Mouse (Mus musculus) kidney, embryonic 14.5 days (tissue): ENCODE data around the gene Eif3m. TPM values are rescaled to one million over a fixed set of nuclear protein-coding genes. Genes with fewer than 3 reads are reported as not detected.

ENCODE experiments used
- ATAC-seq: fragments of 200-750 bp; cut with Nextera tagmentation; 2 replicates; pipeline ENCODE4 v1.8.0; 2017; ENCODE audit warnings: moderate number of reproducible peaks, mild to moderate bottlenecking, moderate TSS enrichment, moderate library complexity; ENCODE audit not compliant: low FRiP score, low TSS enrichment
- H3K27ac ChIP-seq: fragments of 300-500 bp; sonication (generic); 2 replicates; pipeline ENCODE4 v1.5.1; 2014; ENCODE audit warnings: low read depth, mild to moderate bottlenecking, low read length, moderate library complexity, mixed read lengths
- H3K27me3 ChIP-seq: fragments of 300-500 bp; sonication (generic); 2 replicates; pipeline ENCODE4 v1.6.1; 2014; ENCODE audit warnings: mild to moderate bottlenecking, low read length; ENCODE audit not compliant: control insufficient read depth, insufficient read depth
- H3K36me3 ChIP-seq: fragments of 300-500 bp; sonication (generic); 2 replicates; pipeline ENCODE4 v1.6.1; 2014; ENCODE audit warnings: low read length, mixed read lengths; ENCODE audit not compliant: control insufficient read depth, insufficient read depth
- H3K4me1 ChIP-seq: fragments of 300-500 bp; sonication (generic); 2 replicates; pipeline ENCODE4 v1.6.1; 2014; ENCODE audit warnings: low read length, mixed read lengths; ENCODE audit not compliant: control insufficient read depth, insufficient read depth
- H3K4me2 ChIP-seq: fragments of 300-500 bp; sonication (generic); replicated peaks from 2 replicates; pipeline ENCODE4 v1.6.1; 2014; ENCODE audit warnings: low read depth, mild to moderate bottlenecking, low read length
- H3K4me3 ChIP-seq: fragments of 300-500 bp; sonication (generic); 2 replicates; pipeline ENCODE4 v1.5.1; 2014; ENCODE audit warnings: mild to moderate bottlenecking, low read length
- H3K9ac ChIP-seq: fragments of 300-500 bp; sonication (generic); 2 replicates; pipeline ENCODE4 v1.6.1; 2014; ENCODE audit warnings: low read depth, mild to moderate bottlenecking, low read length, moderate library complexity
- H3K9me3 ChIP-seq: fragments of 300-500 bp; sonication (generic); 2 replicates; pipeline ENCODE4 v1.6.1; 2016; ENCODE audit warnings: low read length; ENCODE audit not compliant: control insufficient read depth
- WGBS: fragments of 180-500 bp; shearing (Covaris S2); extraction: QIAGEN DNeasy Blood & Tissue Kit; methylation state at CpG from one replicate; pipeline ENCODE4 v1.1.7; 2014; 5-methylcytosine and 5-hydroxymethylcytosine counted together
- polyA plus RNA-seq: library from polyadenylated mRNA; unstranded; fragments of >200 nt; fragmentation: Nextera tagmentation; extraction: Ambion mirVana; gene quantifications from 2 replicates; pipeline ENCODE4 v1.2.1, GENCODE M21; 2014

Gene Eif3m
- polyA plus RNA-seq, 1 experiment from 2014 or later, result 463 TPM

DNA sequence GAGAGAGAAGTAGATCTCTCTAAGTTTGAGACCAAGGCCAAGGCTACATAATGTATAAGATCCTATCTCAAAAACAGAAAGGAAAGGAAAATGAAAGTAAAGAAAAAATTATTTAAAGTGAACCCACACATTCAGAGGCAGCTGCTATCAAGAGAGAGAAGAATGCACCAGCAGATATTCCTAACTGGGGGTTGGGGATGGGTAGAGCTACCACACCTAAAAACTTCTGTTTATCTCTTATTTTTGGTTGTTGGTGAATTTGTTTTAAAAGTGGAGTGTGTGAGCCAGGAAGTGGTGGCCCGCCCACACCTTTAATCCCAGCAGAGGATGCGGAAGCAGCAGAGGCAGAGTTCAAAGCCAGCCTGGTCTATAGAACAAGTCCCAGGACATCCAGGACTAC is 5.0 kb upstream of the Eif3m start:
- WGBS, result 90% methylated on average over 2 of the region's 2 CpGs
- H3K4me1 ChIP-seq, result peaks cover 29% of the 10 kb centered on the region

DNA sequence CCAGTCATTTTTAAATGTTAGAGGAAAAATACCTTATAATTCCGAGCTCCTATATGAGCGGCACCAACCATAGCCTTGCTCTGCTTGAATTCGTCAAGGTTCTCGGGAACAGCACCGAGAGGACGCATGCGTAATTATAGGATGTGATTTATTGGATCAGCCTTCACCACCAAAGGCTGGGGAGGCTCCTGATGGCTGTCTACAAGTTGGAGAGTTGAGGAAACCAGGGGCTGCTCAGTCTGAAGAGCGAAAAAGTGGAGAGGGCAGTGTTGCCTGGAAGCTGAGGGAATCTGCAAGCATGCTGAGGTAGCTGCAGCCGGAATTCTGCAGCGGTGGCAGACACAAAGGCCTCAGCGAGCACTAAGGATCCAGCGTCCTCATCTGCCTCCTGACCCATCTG is 4.4 kb upstream of the Eif3m start:
- WGBS, result 36% methylated on average over 12 of the region's 12 CpGs
- H3K4me2 ChIP-seq, result no peak overlapping the region
- peaks cover 23% of the 10 kb centered on the region for H3K4me1 ChIP-seq
- H3K36me3 ChIP-seq, result no peaks in the 10 kb centered on the region
- no peak overlapping the region for H3K4me3 ChIP-seq
- H3K27ac ChIP-seq, result peak overlapping the region; percentile 60; the same call in 1 of the 2 replicates
- no peaks in the 10 kb centered on the region for H3K9me3 ChIP-seq
- H3K27me3 ChIP-seq, result no peaks in the 10 kb centered on the region
- no peak overlapping the region; the same call in 1 of the 2 replicates for H3K9ac ChIP-seq
- no peak for ATAC-seq

More for the DNA sequence above, 5.0 kb upstream of the Eif3m start:
- H3K4me3 ChIP-seq, result no peak overlapping the region
- no peak overlapping the region for H3K4me2 ChIP-seq
- no peak overlapping the region for H3K9ac ChIP-seq
- H3K27ac ChIP-seq, result peak overlapping the region; percentile 60; the same call in 1 of the 2 replicates
- H3K9me3 ChIP-seq, result no peaks in the 10 kb centered on the region
- ATAC-seq, result no peak
- no peaks in the 10 kb centered on the region for H3K27me3 ChIP-seq
- H3K36me3 ChIP-seq, result no peaks in the 10 kb centered on the region

DNA sequence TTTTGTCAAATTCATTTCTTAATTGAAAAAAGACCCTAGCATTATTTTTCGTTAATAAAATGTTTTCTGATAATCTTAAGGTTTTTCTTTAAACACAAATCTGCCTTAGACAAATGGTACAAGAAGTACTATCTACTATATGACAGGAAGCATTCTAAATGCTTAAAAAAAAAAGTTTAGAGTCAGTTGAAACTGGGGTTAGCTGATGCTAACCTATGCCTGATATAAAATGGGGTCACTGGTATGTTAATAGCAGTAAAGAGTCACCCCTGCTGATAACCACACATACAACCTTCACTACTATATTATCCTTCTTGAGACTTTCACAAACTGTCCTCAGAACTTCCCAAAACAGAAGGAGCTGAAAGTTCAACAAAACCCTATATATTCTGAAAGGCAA is 2.6 kb upstream of the Eif3m start:
- H3K4me3 ChIP-seq, result no peak overlapping the region
- H3K27me3 ChIP-seq, result no peaks in the 10 kb centered on the region
- no peak overlapping the region for H3K27ac ChIP-seq
- 88% methylated on average over 1 of the region's 1 CpGs for WGBS
- H3K36me3 ChIP-seq, result no peaks in the 10 kb centered on the region
- H3K9me3 ChIP-seq, result no peaks in the 10 kb centered on the region
- no peak overlapping the region for H3K4me2 ChIP-seq
- no peak for ATAC-seq
- H3K9ac ChIP-seq, result no peak overlapping the region
- H3K4me1 ChIP-seq, result peaks cover 23% of the 10 kb centered on the region

DNA sequence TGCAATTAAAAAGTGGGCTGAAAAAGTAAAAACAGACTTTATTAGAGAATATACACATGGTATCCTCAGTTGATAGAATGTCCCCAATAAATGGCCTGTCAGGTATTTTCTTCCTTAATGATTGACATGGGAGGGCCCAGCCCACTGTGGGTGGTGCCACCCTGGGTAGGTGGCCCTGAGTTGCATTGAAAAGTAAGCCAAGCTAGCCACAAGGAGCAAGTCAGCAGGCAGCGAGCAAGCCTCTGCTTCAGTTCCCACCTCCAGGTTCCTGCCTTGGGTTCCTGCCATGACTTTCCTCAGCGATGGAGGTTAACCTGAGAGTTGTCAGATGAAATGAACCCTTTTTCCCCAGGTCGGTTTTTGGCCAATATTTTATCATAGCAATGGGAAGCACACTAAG is 922 bp upstream of the Eif3m start:
- no peaks in the 10 kb centered on the region for H3K9me3 ChIP-seq
- no peak overlapping the region for H3K27ac ChIP-seq
- H3K36me3 ChIP-seq, result peaks cover 11% of the 10 kb centered on the region
- WGBS, result 85% methylated on average over 3 of the region's 3 CpGs
- H3K4me2 ChIP-seq, result peak overlapping the region; percentile 83; the same call in 1 of the 2 replicates
- H3K4me1 ChIP-seq, result peaks cover 10% of the 10 kb centered on the region
- H3K27me3 ChIP-seq, result no peaks in the 10 kb centered on the region
- ATAC-seq, result no peak
- H3K9ac ChIP-seq, result no peak overlapping the region
- H3K4me3 ChIP-seq, result no peak overlapping the region

DNA sequence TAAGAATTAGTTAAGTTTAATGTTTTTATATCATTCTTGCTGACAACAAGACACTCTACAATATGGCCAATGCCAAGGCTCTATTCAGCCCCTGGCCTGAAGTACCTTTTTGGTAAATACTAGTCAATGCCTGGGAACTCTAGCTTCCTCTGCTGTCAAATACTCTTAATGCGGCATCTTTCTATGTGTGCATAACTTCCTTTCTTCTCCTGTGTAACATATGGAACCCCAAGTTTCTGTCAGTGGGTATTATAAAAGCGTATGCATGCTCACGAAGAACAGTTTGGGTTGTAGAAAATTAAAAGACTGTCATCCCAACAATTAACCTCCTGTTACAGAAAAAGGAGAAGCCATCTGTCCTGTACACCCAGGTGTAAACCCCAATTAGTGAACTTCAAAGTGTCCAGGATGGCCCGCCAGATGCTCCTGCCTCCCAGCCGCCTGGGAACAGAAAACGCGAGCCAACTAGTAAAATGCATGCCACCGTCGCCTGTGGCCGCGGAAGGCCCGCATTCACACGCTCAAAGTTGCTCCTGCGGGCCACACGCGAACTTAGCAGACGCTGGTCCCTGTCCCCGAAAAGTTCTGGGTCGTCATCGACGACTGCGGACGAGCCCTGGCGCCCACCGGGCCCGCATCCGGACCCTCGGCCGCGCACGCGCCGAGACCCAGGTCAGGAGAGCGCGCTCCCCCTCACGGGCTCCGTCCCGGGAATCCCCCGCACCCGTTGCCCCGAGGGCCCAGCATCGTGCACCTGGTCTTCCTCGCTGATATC is 501 bp downstream of the Eif3m start:
- no peak; the same call in 1 of the 2 replicates for ATAC-seq
- H3K27ac ChIP-seq, result peak overlapping the region; percentile 74
- H3K4me2 ChIP-seq, result peak overlapping the region; percentile 83

DNA sequence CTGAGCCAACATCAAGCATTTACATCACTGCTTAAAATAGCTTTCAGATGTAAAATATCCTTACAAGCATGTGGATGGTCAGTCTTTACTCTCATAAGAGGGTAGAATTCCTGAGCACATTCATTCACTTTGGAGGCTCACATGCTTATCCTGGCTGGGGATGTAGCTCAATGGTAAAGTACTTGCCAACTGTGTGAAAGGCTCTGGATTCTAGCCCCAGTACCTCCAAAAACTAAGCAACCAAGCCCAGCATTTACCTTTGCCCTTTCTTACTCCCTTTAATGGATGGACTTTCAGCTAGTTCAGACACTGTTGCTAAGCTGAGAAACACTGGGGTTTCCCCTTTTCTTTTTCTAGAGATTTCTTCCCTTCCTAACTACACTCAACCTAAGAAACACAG is 9.6 kb downstream of the Eif3m start:
- Histone ChIP-seq H3K27ac (no peak overlapping the region), H3K9me3 (no peaks in the 10 kb centered on the region), H3K36me3 (peaks cover 85% of the 10 kb centered on the region), H3K4me3 (no peak overlapping the region), H3K4me2 (no peak overlapping the region), H3K27me3 (no peaks in the 10 kb centered on the region), H3K4me1 (no peaks in the 10 kb centered on the region), H3K9ac (no peak overlapping the region)
- ATAC-seq, result no peak

More for the DNA sequence above, 501 bp downstream of the Eif3m start:
- Histone ChIP-seq H3K9me3 (no peaks in the 10 kb centered on the region), H3K4me1 (peaks cover 6% of the 10 kb centered on the region), H3K4me3 (peak overlapping the region; percentile 59), H3K36me3 (peaks cover 25% of the 10 kb centered on the region), H3K27me3 (no peaks in the 10 kb centered on the region), H3K9ac (peak overlapping the region; percentile 87)
- WGBS, result 1% methylated on average over 43 of the region's 43 CpGs

DNA sequence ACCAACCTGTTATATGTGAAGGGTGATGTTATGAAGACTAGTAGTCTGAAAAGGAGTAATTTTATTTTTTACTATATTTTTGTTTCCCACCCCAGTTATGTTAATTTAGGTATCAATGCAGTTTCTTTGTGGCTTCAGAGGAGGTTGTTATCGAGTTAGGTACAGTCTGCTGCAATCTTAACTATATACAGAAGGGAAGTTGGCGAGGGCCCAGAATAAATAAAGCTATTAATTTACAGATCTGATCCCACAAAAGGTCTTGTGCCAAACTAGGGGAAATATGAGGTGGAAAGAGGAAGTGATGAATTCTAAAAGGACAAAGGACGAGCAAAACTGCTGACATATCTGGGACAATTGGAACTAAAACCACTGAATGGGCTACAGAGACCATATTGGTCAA is 20.7 kb downstream of the Eif3m start:
- Histone ChIP-seq H3K4me1 (no peaks in the 10 kb centered on the region), H3K9ac (no peak overlapping the region), H3K4me2 (no peak overlapping the region), H3K9me3 (no peaks in the 10 kb centered on the region), H3K27ac (no peak overlapping the region), H3K36me3 (peaks cover 11% of the 10 kb centered on the region), H3K27me3 (no peaks in the 10 kb centered on the region), H3K4me3 (no peak overlapping the region)
- no peak for ATAC-seq
- WGBS, result 55% methylated on average over 3 of the region's 3 CpGs

DNA sequence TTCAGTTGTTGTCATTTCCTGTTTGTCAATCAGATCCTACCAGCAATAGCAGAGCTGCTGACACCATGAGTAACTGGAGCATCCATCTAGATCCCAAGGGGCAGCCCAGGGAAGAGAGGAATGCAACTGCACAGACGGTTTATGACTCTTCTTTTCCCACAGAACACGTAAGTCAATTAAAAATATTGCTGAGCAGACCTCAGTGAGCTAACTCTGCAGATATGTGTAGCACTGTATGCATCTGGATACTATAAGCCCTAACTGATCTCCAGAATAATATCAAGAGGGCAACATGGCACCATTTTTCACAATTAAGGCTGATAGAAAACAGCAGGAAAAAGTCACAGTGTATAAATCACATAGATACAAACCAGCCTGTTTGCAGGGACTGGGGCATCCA is 22.4 kb downstream of the Eif3m start:
- WGBS, result 22% methylated on average over 2 of the region's 2 CpGs
- ATAC-seq, result peak; percentile 75; the same call in 1 of the 2 replicates

DNA sequence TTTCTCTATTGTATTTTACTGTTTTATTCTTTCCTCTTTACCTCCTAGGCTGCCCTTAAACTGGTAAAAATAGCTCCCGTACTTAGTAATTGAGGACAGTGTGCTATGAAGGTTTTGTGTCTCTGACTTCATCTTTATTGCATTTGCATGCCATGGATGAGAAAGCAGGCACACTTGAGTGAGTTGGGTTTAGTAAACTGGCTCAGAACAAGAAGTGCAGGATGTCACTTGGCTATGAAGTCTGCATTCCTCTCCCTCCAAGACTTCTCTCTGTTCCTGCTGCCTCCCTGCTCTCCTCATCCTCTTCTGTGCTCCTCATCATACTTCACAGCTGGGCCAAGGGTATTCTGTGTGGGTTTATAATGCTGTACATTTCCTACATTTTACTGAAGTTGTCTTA is 27.9 kb downstream of the Eif3m start:
- no peak overlapping the region for H3K4me3 ChIP-seq
- H3K27me3 ChIP-seq, result no peaks in the 10 kb centered on the region
- H3K4me1 ChIP-seq, result no peaks in the 10 kb centered on the region
- 0 out of 2 replicates have a peak, but pooled peaks have one; percentile 39 for ATAC-seq
- H3K9ac ChIP-seq, result no peak overlapping the region
- H3K27ac ChIP-seq, result no peak overlapping the region
- H3K9me3 ChIP-seq, result no peaks in the 10 kb centered on the region
- H3K36me3 ChIP-seq, result no peaks in the 10 kb centered on the region
- H3K4me2 ChIP-seq, result no peak overlapping the region
- 56% methylated on average over 1 of the region's 1 CpGs for WGBS

More for the DNA sequence above, 22.4 kb downstream of the Eif3m start:
- peaks cover 11% of the 10 kb centered on the region for H3K36me3 ChIP-seq
- no peak overlapping the region for H3K9ac ChIP-seq
- no peaks in the 10 kb centered on the region for H3K4me1 ChIP-seq
- H3K4me2 ChIP-seq, result no peak overlapping the region
- H3K27ac ChIP-seq, result no peak overlapping the region
- H3K9me3 ChIP-seq, result no peaks in the 10 kb centered on the region
- no peaks in the 10 kb centered on the region for H3K27me3 ChIP-seq
- H3K4me3 ChIP-seq, result no peak overlapping the region
